Mouse (Mus musculus) spleen, embryonic (tissue): ENCODE results near the gene Tra2a.

Experiments used
- CTCF ChIA-PET: fragments of 350-600 bp; sonication (Branson Sonifier 250); formaldehyde crosslinking; loops from one replicate; lab custom pipeline; 2022; lab: Charles Lee

The Tra2a gene

GRCm38 (mm10) chr6:49236331-49236730 is 27.5 kb downstream of the Tra2a start:
- CTCF ChIA-PET: no interaction called here

- CTCF ChIA-PET: no interaction called here
These were observed 30.5 kb downstream of the Tra2a start for GRCm38 (mm10) chr6:49233356-49233755.

- CTCF ChIA-PET: interaction anchor here (0.6 kb wide), 1 partner anchor 1805 kb away, joined by 11 read pairs; no protein-coding TSS in a partner anchor
These were observed 35.6 kb downstream of the Tra2a start for GRCm38 (mm10) chr6:49228126-49228679.

- CTCF ChIA-PET: no interaction called here
These were observed 36.6 kb downstream of the Tra2a start for GRCm38 (mm10) chr6:49227184-49227735.

- CTCF ChIA-PET: interaction anchor here (1.0 kb wide), 1 partner anchor 10 kb away, joined by 3 read pairs; no protein-coding TSS in a partner anchor
These were observed 38.1 kb downstream of the Tra2a start for GRCm38 (mm10) chr6:49225728-49226123.

- CTCF ChIA-PET: interaction anchor here (0.9 kb wide), 1 partner anchor 12 kb away, joined by 3 read pairs; no protein-coding TSS in a partner anchor
These were observed 38.7 kb downstream of the Tra2a start for GRCm38 (mm10) chr6:49224923-49225727.

- CTCF ChIA-PET: interaction anchor here (0.6 to 0.8 kb wide), 4 partner anchors 8 to 53 kb away, joined by 3 to 4 read pairs (median 4); no protein-coding TSS in a partner anchor
These were observed 41.9 kb downstream of the Tra2a start for GRCm38 (mm10) chr6:49221906-49222305.

GRCm38 (mm10) chr6:49219920-49220604 is 43.8 kb downstream of the Tra2a start:
- CTCF ChIA-PET: interaction anchor here (0.6 to 1.0 kb wide), 5 partner anchors 9 to 1384 kb away, joined by 3 to 7 read pairs (median 3); partner anchors contain the start of gene Zfp398

- CTCF ChIA-PET: interaction anchor here (0.7 to 1.0 kb wide), 3 partner anchors 10 to 1384 kb away, joined by 3 to 10 read pairs (median 7); partner anchors contain the start of gene Zfp398
These were observed 44.8 kb downstream of the Tra2a start for GRCm38 (mm10) chr6:49219001-49219560.

- CTCF ChIA-PET: interaction anchor here (0.7 kb wide), 3 partner anchors 11 to 155 kb away, joined by 4 to 27 read pairs (median 5); no protein-coding TSS in a partner anchor
These were observed 45.5 kb downstream of the Tra2a start for GRCm38 (mm10) chr6:49218275-49218802.

- CTCF ChIA-PET: interaction anchor here (0.6 to 0.7 kb wide), 2 partner anchors 69 to 111 kb away, joined by 3 to 4 read pairs; no protein-coding TSS in a partner anchor
These were observed 46.1 kb downstream of the Tra2a start for GRCm38 (mm10) chr6:49217581-49218274.

GRCm38 (mm10) chr6:49216811-49217542 is 46.9 kb downstream of the Tra2a start:
- CTCF ChIA-PET: interaction anchor here (0.5 to 1.1 kb wide), 4 partner anchors 9 to 160 kb away, joined by 3 to 8 read pairs (median 4); no protein-coding TSS in a partner anchor

GRCm38 (mm10) chr6:49215748-49216585 is 47.9 kb downstream of the Tra2a start:
- CTCF ChIA-PET: interaction anchor here (0.5 to 1.1 kb wide), 4 partner anchors 8 to 465 kb away, joined by 3 to 8 read pairs (median 4); no protein-coding TSS in a partner anchor

- CTCF ChIA-PET: interaction anchor here (1.4 kb wide), 1 partner anchor 32 kb away, joined by 4 read pairs; no protein-coding TSS in a partner anchor
These were observed 48.7 kb downstream of the Tra2a start, which contains the start of gene Igf2bp3 for GRCm38 (mm10) chr6:49214928-49215747. Gene Igf2bp3 (minus strand): TSS chr6:49214957.

- CTCF ChIA-PET: interaction anchor here (0.6 to 1.4 kb wide), 3 partner anchors 33 to 1586 kb away, joined by 3 to 4 read pairs (median 3); partner anchors contain the start of gene Gm45021
These were observed 49.5 kb downstream of the Tra2a start for GRCm38 (mm10) chr6:49214086-49214927.

- CTCF ChIA-PET: interaction anchor here (1.1 to 1.4 kb wide), 2 partner anchors 11 to 33 kb away, joined by 3 to 4 read pairs; no protein-coding TSS in a partner anchor
These were observed 50.2 kb downstream of the Tra2a start for GRCm38 (mm10) chr6:49213581-49214085.
